Mouse (Mus musculus): ENCODE results near the gene Tead2.
"Not testable (repeated sequence)": the region's sequence is repeated elsewhere in the genome, so short reads cannot be mapped to it uniquely, and the experiment has no call there.

The Tead2 gene

GRCm38 (mm10) chr7:45215673-45216441 lies at the start of gene Tead2:
Gene Tead2, plus strand, starts transcription at chr7:45215753.
- no peak for DNase-seq

- DNase-seq = no peak
Observed at GRCm38 (mm10) chr7:45166950-45167401, 48.6 kb upstream of the Tead2 start.

GRCm38 (mm10) chr7:45167761-45168445 lies 47.6 kb upstream of the Tead2 start:
- no peak for DNase-seq

- DNase-seq = no peak
Observed at GRCm38 (mm10) chr7:45168656-45169055, 46.9 kb upstream of the Tead2 start.

GRCm38 (mm10) chr7:45169495-45169894 lies 46.1 kb upstream of the Tead2 start:
- peak; percentile 43 to 47 for DNase-seq

- DNase-seq = peak; percentile 73 to 74
Observed at GRCm38 (mm10) chr7:45172974-45173373, 42.6 kb upstream of the Tead2 start.

- not testable (repeated sequence) for DNase-seq
Observed at GRCm38 (mm10) chr7:45173772-45174171, 41.8 kb upstream of the Tead2 start.

GRCm38 (mm10) chr7:45174567-45175280 lies 40.8 kb upstream of the Tead2 start:
- DNase-seq = no peak

- no peak for DNase-seq
Observed at GRCm38 (mm10) chr7:45175398-45175797, 40.2 kb upstream of the Tead2 start.

- DNase-seq = no peak
Observed at GRCm38 (mm10) chr7:45175929-45176328, 39.6 kb upstream of the Tead2 start.

- DNase-seq = no peak
Observed at GRCm38 (mm10) chr7:45176356-45176755, 39.2 kb upstream of the Tead2 start.

GRCm38 (mm10) chr7:45178550-45178949 lies 37.0 kb upstream of the Tead2 start:
- peak; percentile 56 to 61 for DNase-seq

DNA sequence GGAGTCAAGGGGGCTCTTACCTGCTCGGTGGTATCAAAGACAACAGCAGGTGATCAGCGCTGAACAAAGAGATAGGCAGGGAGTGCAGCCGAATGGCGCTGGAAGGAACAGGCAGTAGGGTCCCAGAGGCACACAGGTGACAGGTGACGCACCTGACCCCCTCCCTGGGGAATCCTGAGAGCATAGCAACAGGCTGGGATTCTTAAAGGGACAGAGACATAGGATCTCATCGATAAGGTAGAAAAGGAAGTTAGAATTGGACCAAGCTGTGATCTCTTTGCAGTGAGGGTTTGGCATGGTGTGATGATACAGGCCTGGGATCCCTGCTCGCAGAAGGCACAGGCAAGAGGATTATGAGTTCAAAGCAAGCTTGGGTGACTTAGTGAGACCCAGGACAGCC lies 36.1 kb upstream of the Tead2 start, which contains the start of gene Gfy:
Gene Gfy (minus strand): TSS at position 101 of the 400 bp plus-strand sequence.
- DNase-seq = no peak

DNA sequence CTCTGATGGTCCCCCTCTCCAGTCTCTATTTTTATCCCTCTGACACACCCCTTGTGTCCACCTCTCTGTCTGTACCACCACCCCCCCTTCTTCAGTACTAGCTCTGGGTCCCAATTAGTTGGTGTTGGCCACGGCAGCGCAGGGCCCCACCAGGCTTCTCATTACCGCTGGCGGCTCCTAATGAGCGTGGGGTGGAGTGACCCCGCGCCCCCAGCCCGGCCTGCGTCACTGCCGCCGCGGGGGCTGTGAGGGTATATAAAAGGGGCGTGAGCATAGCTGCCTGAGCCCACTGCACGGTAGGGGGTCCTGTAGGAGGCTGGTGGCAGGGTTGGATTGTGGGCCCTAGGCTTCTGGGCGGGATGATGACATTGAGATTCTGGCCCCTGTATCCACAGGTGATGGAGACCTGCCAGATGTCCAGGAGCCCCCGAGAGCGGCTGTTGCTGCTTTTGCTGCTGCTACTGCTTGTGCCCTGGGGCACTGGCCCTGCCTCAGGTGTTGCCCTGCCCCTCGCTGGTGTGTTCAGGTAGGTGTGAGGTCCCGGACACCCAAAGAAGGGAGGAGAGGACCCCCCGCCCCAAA lies 34.6 kb upstream of the Tead2 start, which contains the start of gene Pth2:
Gene Pth2 (plus strand): TSS at position 100 of the 582 bp plus-strand sequence.
- DNase-seq = no peak

DNA sequence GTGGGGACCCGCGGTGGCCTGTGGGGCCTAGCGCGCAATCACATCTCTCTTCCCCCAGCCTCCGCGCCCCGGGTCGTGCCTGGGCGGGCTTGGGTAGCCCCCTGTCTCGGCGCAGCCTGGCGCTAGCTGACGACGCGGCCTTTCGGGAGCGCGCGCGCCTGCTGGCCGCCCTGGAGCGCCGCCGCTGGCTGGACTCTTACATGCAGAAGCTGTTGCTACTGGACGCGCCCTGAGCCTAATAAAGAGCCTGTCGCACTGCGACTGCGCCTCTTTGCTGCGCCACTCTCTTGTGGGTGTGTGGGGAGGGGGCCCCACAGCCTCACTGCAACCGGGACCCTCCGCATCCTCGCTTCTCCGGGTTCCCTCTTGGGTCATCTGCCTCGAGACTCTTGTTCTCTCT lies 34.0 kb upstream of the Tead2 start:
- no peak for DNase-seq

DNA sequence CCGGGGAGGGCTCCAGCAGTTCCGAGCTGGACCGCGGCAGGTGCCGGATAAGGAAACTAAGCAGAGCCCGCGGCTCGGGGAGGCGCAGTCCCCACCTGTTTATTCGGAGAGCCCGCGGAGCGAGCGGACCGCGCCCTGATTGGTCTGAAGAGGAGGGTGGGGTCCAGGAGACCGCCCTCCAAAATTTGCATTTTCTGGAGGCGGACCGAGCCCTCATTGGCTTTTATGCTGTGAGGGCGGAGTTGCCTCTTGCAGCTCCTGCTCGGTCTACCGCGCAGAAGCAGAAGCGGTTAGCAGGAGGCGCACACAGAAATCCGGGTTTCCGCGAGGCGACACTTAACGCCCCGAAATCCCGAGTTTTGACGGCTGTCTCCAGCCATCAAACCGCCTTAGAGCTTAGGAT lies 33.4 kb upstream of the Tead2 start:
- peak; percentile 87 to 90 for DNase-seq

GRCm38 (mm10) chr7:45182606-45183005 lies 32.9 kb upstream of the Tead2 start:
- no peak for DNase-seq

GRCm38 (mm10) chr7:45183672-45184071 lies 31.9 kb upstream of the Tead2 start:
- no peak for DNase-seq

- no peak for DNase-seq
Observed at GRCm38 (mm10) chr7:45185921-45186320, 29.6 kb upstream of the Tead2 start.

DNA sequence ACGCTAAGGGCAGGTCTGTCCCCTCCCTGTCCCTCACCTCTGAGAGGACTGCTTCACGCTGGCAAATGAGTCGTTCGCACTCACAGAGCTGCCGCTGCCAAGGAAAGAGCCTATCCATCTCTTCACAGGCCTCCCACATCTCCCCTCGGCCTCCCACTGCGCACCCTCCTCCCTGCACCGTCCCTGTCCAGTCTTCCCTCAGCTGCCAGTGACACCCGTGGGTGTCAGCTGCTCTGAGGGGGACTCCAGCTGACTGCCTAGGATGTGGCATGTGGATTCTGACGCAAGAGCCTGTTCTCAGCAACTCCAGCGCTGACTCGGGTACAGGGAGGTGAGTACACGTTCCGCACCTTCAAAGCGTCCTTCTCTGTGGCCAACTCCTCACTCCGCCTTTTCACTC lies 26.0 kb upstream of the Tead2 start:
- DNase-seq = no peak

GRCm38 (mm10) chr7:45190186-45190585 lies 25.4 kb upstream of the Tead2 start:
- DNase-seq = no peak

GRCm38 (mm10) chr7:45191161-45191560 lies 24.4 kb upstream of the Tead2 start:
- DNase-seq = no peak

DNA sequence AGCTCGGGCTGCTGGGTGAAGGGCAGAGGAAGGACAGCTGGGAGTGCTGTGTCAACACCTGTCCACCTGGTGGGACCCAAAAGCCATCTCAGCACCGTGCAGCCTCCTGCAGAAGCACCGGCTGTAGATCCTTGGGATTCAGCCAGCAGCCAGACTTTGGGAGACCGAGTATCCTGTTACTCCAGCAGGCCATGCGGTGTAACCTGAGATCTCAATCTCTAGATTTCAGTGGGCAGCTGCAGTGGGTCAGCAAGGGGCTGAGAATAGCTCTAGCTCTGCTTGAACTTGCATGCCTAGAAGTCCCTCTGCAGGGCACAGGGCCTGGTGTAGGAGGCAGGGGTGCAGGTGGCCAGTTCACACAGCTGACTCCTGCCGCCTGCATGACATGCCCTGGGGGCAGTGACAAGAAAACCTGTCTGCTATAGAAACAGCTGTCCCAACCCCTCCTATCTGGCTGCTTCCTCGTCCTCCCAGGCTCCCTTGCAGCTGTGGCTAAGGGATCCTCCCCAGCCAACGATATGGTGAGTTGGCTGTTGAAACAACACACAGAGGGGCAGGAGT lies 23.7 kb upstream of the Tead2 start:
- DNase-seq = no peak
